Mouse (Mus musculus): ENCODE measurements at regions not wholly inside any gene's neighbourhood (a gene's known extent, or its start where the extent isn't known, plus 50 kb on each side); places are given as distances from the start of the nearest gene placed in this dataset.

GRCm38 (mm10) chr10:56935174-56935573 is 551.0 kb upstream of the Hsf2 start:
- no peak for DNase-seq
- WGBS, result 74% methylated on average over 4 of the region's 4 CpGs

DNA sequence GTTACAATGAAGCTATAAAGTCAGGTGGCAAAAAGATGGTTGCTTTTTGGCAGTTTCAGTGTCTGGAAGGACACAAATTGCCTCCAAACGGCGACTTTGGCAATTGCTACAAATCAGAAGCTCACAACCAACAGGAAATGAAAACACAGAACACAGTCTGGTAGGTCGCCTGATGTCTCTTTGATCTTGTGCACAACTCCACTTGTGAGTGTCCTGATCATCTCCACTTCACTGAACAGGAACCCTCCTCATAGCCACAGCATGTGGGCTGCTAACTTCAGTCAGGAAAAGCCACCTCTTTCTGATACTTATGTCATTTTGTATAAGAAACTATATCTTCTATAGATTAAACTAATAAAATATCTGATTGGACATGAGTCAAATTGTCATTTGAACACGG is 544.2 kb upstream of the Hsf2 start:
- WGBS, result 64% methylated on average over 4 of the region's 4 CpGs
- H3K4me3 ChIP-seq, result no peak overlapping the region
- no peaks in the 10 kb centered on the region; the same call in 1 of the 2 replicates for H3K4me1 ChIP-seq (ENCODE audit: control insufficient read depth, insufficient read depth, low read length)
- intact Hi-C loops (cut with DNase I), result no loop called here
- no peak overlapping the region for H3K9ac ChIP-seq (ENCODE audit: low read depth, low read length)
- no peaks in the 10 kb centered on the region for H3K27me3 ChIP-seq (ENCODE audit: control insufficient read depth, insufficient read depth, low read length)
- H3K79me2 ChIP-seq (replicated peaks; ENCODE audit: control insufficient read depth, insufficient read depth, low read length), result no peaks in the 10 kb centered on the region
- DNase-seq, result no peak
- H3K36me3 ChIP-seq (ENCODE audit: control insufficient read depth, insufficient read depth, low read length), result no peaks in the 10 kb centered on the region
- H3K27ac ChIP-seq, result no peak overlapping the region
- TF ChIP-seq POLR2A (IDR thresholded peaks at IDR 0.05; ENCODE audit: insufficient read depth, low read depth, low read length), result no peak

More at GRCm38 (mm10) chr10:56935174-56935573, 551.0 kb upstream of the Hsf2 start:
- Histone ChIP-seq H3K27me3 (ENCODE audit: control insufficient read depth, insufficient read depth, low read length) (no peaks in the 10 kb centered on the region), H3K9ac (ENCODE audit: low read depth, low read length) (no peak overlapping the region), H3K27ac (no peak overlapping the region), H3K4me1 (ENCODE audit: control insufficient read depth, insufficient read depth, low read length) (no peaks in the 10 kb centered on the region), H3K79me2 (replicated peaks; ENCODE audit: control insufficient read depth, insufficient read depth, low read length) (no peaks in the 10 kb centered on the region), H3K4me3 (no peak overlapping the region), H3K36me3 (ENCODE audit: control insufficient read depth, insufficient read depth, low read length) (no peaks in the 10 kb centered on the region)
- no peak for TF ChIP-seq EP300 (IDR thresholded peaks at IDR 0.05; ENCODE audit: insufficient read depth, low read depth, low read length)
- TF ChIP-seq CTCF (IDR thresholded peaks at IDR 0.05), result no peak
- TF ChIP-seq POLR2A (IDR thresholded peaks at IDR 0.05; ENCODE audit: insufficient read depth, low read depth, low read length), result no peak
- intact Hi-C loops (cut with DNase I), result no loop called here

- WGBS, result 64% methylated on average over 5 of the region's 5 CpGs
- intact Hi-C loops (cut with DNase I), result no loop called here
- H3K79me2 ChIP-seq (replicated peaks; ENCODE audit: control insufficient read depth, insufficient read depth, low read length), result no peaks in the 10 kb centered on the region
Observed at GRCm38 (mm10) chr10:56944434-56945145, 541.6 kb upstream of the Hsf2 start.

GRCm38 (mm10) chr10:56956728-56957127 is 529.5 kb upstream of the Hsf2 start:
- DNase-seq, result no peak
- H3K36me3 ChIP-seq (ENCODE audit: control insufficient read depth, insufficient read depth, low read length), result no peaks in the 10 kb centered on the region
- H3K27me3 ChIP-seq (ENCODE audit: control insufficient read depth, insufficient read depth, low read length), result no peaks in the 10 kb centered on the region
- intact Hi-C loops (cut with DNase I), result no loop called here
- H3K4me1 ChIP-seq (ENCODE audit: control insufficient read depth, insufficient read depth, low read length), result no peaks in the 10 kb centered on the region
- H3K79me2 ChIP-seq (replicated peaks; ENCODE audit: control insufficient read depth, insufficient read depth, low read length), result no peaks in the 10 kb centered on the region
- no peak overlapping the region for H3K9ac ChIP-seq (ENCODE audit: low read depth, low read length)
- WGBS, result 68% methylated on average over 2 of the region's 2 CpGs
- no peak for TF ChIP-seq CTCF (IDR thresholded peaks at IDR 0.05)
- no peak for TF ChIP-seq EP300 (IDR thresholded peaks at IDR 0.05; ENCODE audit: insufficient read depth, low read depth, low read length)
- TF ChIP-seq POLR2A (IDR thresholded peaks at IDR 0.05; ENCODE audit: insufficient read depth, low read depth, low read length), result no peak
- no peak overlapping the region for H3K27ac ChIP-seq
- H3K4me3 ChIP-seq, result no peak overlapping the region

More at GRCm38 (mm10) chr10:56944434-56945145, 541.6 kb upstream of the Hsf2 start:
- DNase-seq, result no peak
- H3K27ac ChIP-seq, result no peak overlapping the region
- H3K4me1 ChIP-seq (ENCODE audit: control insufficient read depth, insufficient read depth, low read length), result no peaks in the 10 kb centered on the region; the same call in 1 of the 2 replicates
- H3K27me3 ChIP-seq (ENCODE audit: control insufficient read depth, insufficient read depth, low read length), result no peaks in the 10 kb centered on the region
- H3K9ac ChIP-seq (ENCODE audit: low read depth, low read length), result no peak overlapping the region
- no peak for TF ChIP-seq EP300 (IDR thresholded peaks at IDR 0.05; ENCODE audit: insufficient read depth, low read depth, low read length)
- TF ChIP-seq CTCF (IDR thresholded peaks at IDR 0.05), result no peak
- no peak for TF ChIP-seq POLR2A (IDR thresholded peaks at IDR 0.05; ENCODE audit: insufficient read depth, low read depth, low read length)
- no peak overlapping the region for H3K4me3 ChIP-seq
- H3K36me3 ChIP-seq (ENCODE audit: control insufficient read depth, insufficient read depth, low read length), result no peaks in the 10 kb centered on the region

DNA sequence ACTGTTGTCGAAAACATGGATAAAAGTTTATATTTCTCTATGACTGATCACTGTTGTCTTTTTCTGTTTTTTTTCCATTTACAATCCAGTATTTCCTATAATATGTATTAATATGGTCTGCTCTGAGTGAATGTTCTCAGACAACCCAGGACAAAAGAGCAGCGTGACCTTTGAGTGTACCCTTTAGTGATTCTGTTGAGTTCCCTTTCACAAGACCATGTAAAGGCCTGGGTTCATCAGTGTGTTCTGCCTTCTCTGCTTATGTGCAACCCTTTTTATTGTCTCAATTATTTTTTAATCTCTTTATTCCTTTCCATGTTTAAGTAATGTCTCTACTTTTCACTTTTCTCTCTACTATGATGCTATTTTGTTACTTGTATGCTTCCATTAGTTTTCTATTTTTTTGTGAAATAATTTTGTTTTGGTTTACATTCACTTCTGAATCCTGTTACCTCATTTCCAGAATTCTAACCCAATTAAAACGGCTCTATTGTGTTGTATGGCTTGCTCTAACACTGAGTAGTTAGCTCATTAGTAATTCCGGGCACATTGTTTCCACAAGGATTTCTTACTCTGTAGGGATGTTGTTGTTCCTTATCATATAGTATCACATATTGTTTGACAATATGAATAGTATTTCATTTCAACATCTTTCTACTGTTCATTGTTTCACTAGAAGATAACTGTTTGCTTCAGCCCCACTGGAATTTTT is 523.9 kb upstream of the Hsf2 start:
- Histone ChIP-seq H3K4me3 (no peak overlapping the region), H3K27me3 (ENCODE audit: control insufficient read depth, insufficient read depth, low read length) (no peaks in the 10 kb centered on the region), H3K27ac (no peak overlapping the region), H3K4me1 (ENCODE audit: control insufficient read depth, insufficient read depth, low read length) (no peaks in the 10 kb centered on the region; the same call in 1 of the 2 replicates), H3K79me2 (replicated peaks; ENCODE audit: control insufficient read depth, insufficient read depth, low read length) (no peaks in the 10 kb centered on the region), H3K36me3 (ENCODE audit: control insufficient read depth, insufficient read depth, low read length) (0 out of 2 replicates have a peak, but pooled peaks cover 2% of the 10 kb centered on the region), H3K9ac (ENCODE audit: low read depth, low read length) (no peak overlapping the region)
- WGBS, result 75% methylated on average over 4 of the region's 4 CpGs
- intact Hi-C loops (cut with DNase I), result no loop called here
- TF ChIP-seq EP300 (IDR thresholded peaks at IDR 0.05; ENCODE audit: insufficient read depth, low read depth, low read length) (no peak), CTCF (IDR thresholded peaks at IDR 0.05) (no peak), POLR2A (IDR thresholded peaks at IDR 0.05; ENCODE audit: insufficient read depth, low read depth, low read length) (no peak)
- no peak for DNase-seq

DNA sequence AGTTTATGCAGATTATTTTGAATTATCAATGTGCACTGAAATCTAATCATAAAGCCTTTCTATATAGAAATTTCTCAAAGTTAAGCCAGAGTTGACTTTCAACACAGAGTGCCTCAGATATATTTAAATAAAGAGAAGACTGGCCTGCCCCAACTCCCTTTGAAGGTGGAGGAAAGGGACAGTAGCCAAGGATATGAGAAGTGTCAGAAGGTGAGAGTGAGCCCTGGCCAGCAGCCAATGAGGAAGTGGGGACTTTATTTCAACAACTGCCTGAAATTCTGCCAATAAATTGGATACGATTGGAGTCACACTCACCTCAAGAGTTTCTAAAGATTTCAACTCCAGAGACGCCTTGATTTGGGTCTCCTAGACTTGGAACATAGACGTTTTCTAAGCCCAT is 523.0 kb upstream of the Hsf2 start:
- intact Hi-C loops (cut with DNase I), result no loop called here
- peak; percentile 26 to 32 for DNase-seq
- Histone ChIP-seq H3K4me3 (no peak overlapping the region), H3K79me2 (replicated peaks; ENCODE audit: control insufficient read depth, insufficient read depth, low read length) (no peaks in the 10 kb centered on the region), H3K27ac (no peak overlapping the region), H3K36me3 (ENCODE audit: control insufficient read depth, insufficient read depth, low read length) (0 out of 2 replicates have a peak, but pooled peaks cover 2% of the 10 kb centered on the region), H3K27me3 (ENCODE audit: control insufficient read depth, insufficient read depth, low read length) (no peaks in the 10 kb centered on the region), H3K9ac (ENCODE audit: low read depth, low read length) (no peak overlapping the region), H3K4me1 (ENCODE audit: control insufficient read depth, insufficient read depth, low read length) (no peaks in the 10 kb centered on the region; the same call in 1 of the 2 replicates)
- no peak for TF ChIP-seq POLR2A (IDR thresholded peaks at IDR 0.05; ENCODE audit: insufficient read depth, low read depth, low read length)
- no peak for TF ChIP-seq EP300 (IDR thresholded peaks at IDR 0.05; ENCODE audit: insufficient read depth, low read depth, low read length)
- TF ChIP-seq CTCF (IDR thresholded peaks at IDR 0.05), result no peak
- 13% methylated on average over 3 of the region's 3 CpGs for WGBS
